Mouse (Mus musculus): ENCODE data around the gene Stk31. TPM values are rescaled to one million over a fixed set of nuclear protein-coding genes. Genes with fewer than 3 reads are reported as not detected.

Gene Stk31
- total and polyA plus RNA-seq, 3 experiments, result 0.08 to 0.23 (median 0.18) TPM

DNA sequence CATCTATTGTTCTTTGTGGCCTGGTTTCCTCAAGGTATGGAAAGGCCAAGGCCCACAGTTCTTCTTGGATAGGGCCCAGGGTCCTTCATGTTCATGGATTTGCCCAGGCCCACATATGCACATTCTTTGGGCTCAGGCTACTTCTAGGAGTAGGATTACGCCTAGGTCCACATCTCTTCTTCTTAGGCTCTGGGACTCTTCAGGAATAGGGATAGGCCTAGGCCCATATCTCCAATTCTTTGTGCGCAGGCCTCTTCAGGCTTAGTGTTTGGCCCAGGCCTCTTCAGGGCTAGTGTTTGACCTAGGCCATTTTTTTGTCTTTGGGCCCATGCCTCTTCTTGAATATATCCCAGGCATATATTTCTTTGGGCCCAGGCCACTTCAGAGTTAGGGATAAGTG, 87.8 kb downstream of the Stk31 start:
- Histone ChIP-seq H3K79me2 (replicated peaks; ENCODE audit: control insufficient read depth, insufficient read depth, low read length) (no peaks in the 10 kb centered on the region), H3K27ac (no peak overlapping the region), H3K27me3 (ENCODE audit: control insufficient read depth, insufficient read depth, low read length) (no peaks in the 10 kb centered on the region), H3K36me3 (ENCODE audit: control insufficient read depth, insufficient read depth, low read length) (no peaks in the 10 kb centered on the region), H3K9ac (ENCODE audit: low read depth, low read length) (no peak overlapping the region), H3K4me3 (no peak overlapping the region), H3K4me1 (ENCODE audit: control insufficient read depth, insufficient read depth, low read length) (no peaks in the 10 kb centered on the region)
- no peak for DNase-seq
- TF ChIP-seq POLR2A (IDR thresholded peaks at IDR 0.05; ENCODE audit: insufficient read depth, low read depth, low read length) (no peak), EP300 (IDR thresholded peaks at IDR 0.05; ENCODE audit: insufficient read depth, low read depth, low read length) (no peak), CTCF (IDR thresholded peaks at IDR 0.05) (no peak)
- WGBS, result 99% methylated on average over 2 of the region's 2 CpGs
- intact Hi-C loops (cut with DNase I), result no loop called here

DNA sequence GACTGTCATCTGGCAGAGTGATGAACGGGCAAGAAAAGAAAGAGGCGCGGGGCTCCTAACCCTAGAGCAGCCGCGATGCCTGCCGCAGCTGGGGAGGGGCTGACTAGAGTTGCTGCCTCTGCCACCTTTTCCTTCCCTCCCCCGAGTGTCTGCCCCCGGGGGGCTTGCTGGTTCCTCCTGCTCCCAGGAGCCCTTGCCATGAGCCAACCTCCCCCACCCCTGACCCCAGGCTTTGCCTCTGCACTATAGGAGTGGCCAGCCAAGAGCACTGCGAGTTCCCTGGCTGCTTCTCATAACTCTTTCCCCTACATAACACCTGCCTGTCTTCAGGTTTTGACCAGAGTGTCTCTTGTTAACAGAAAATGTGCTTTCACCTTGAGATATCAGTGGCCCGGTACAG, 96.1 kb downstream of the Stk31 start:
- Histone ChIP-seq H3K36me3 (ENCODE audit: control insufficient read depth, insufficient read depth, low read length) (no peaks in the 10 kb centered on the region), H3K9ac (ENCODE audit: low read depth, low read length) (no peak overlapping the region), H3K79me2 (replicated peaks; ENCODE audit: control insufficient read depth, insufficient read depth, low read length) (no peaks in the 10 kb centered on the region), H3K4me3 (no peak overlapping the region), H3K27me3 (ENCODE audit: control insufficient read depth, insufficient read depth, low read length) (no peaks in the 10 kb centered on the region), H3K27ac (no peak overlapping the region), H3K4me1 (ENCODE audit: control insufficient read depth, insufficient read depth, low read length) (no peaks in the 10 kb centered on the region)
- TF ChIP-seq POLR2A (IDR thresholded peaks at IDR 0.05; ENCODE audit: insufficient read depth, low read depth, low read length), result no peak
- TF ChIP-seq EP300 (IDR thresholded peaks at IDR 0.05; ENCODE audit: insufficient read depth, low read depth, low read length), result no peak
- no peak for TF ChIP-seq CTCF (IDR thresholded peaks at IDR 0.05)
- 82% methylated on average over 10 of the region's 10 CpGs for WGBS
- intact Hi-C loops (cut with DNase I), result no loop called here
- no peak for DNase-seq

DNA sequence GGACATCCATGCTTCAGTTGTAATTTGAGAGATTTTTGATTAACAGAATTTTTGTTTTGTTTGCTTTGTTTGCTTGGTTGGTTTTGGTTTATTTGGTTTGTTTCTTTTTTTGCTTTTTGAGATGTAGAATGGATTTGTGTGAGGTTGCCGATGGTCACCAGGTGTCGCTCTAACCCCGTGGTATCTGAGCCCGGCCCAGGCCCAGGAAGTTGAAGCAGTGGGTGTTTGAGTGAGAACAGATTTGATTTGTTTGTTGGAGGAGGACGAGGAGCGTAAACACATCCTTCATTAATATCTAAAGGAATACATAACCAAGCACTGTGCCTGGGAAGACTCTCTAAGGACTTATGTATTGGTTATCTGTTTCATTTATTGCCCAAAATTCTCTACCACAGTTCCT, 123.6 kb downstream of the Stk31 start:
- peak; percentile 84 for TF ChIP-seq CTCF (IDR thresholded peaks at IDR 0.05)
- TF ChIP-seq EP300 (IDR thresholded peaks at IDR 0.05; ENCODE audit: insufficient read depth, low read depth, low read length), result no peak
- TF ChIP-seq POLR2A (IDR thresholded peaks at IDR 0.05; ENCODE audit: insufficient read depth, low read depth, low read length), result no peak
- no peak overlapping the region for H3K4me3 ChIP-seq
- H3K79me2 ChIP-seq (replicated peaks; ENCODE audit: control insufficient read depth, insufficient read depth, low read length), result no peaks in the 10 kb centered on the region
- 0 out of 2 replicates have a peak, but pooled peaks cover 2% of the 10 kb centered on the region for H3K27me3 ChIP-seq (ENCODE audit: control insufficient read depth, insufficient read depth, low read length)
- H3K9ac ChIP-seq (ENCODE audit: low read depth, low read length), result no peak overlapping the region
- DNase-seq, result peak; percentile 41 to 71
- 3% methylated on average over 6 of the region's 6 CpGs for WGBS
- no peak overlapping the region for H3K27ac ChIP-seq
- intact Hi-C loops (cut with DNase I), result loop anchor here (1.0 to 10.0 kb wide), 4 partner anchors 232 to 1016 kb away; no protein-coding TSS in a partner anchor
- H3K4me1 ChIP-seq (ENCODE audit: control insufficient read depth, insufficient read depth, low read length), result no peaks in the 10 kb centered on the region
- H3K36me3 ChIP-seq (ENCODE audit: control insufficient read depth, insufficient read depth, low read length), result no peaks in the 10 kb centered on the region

Other genes with a start within 250 kb of the Stk31 start
- gene Igf2bp3, start 180.6 kb upstream of the Stk31 start, total RNA-seq (2021), result not detected
- gene Igf2bp3, start 180.6 kb upstream of the Stk31 start, polyA plus RNA-seq (2012; rRNA removed), result not detected in 2 replicates
- gene Tra2a, start 131.6 kb upstream of the Stk31 start, total RNA-seq (2021), result 10 to 100 TPM; 23.1 to 26.4 TPM
- 21.0 and 38.4 TPM in 2 replicates for gene Tra2a, start 131.6 kb upstream of the Stk31 start, polyA plus RNA-seq (2012; rRNA removed)
- gene Ccdc126, start 76.3 kb upstream of the Stk31 start, total RNA-seq (2021), result 1 to 10 TPM; 4.4 to 4.8 TPM
- gene Ccdc126, start 76.3 kb upstream of the Stk31 start, polyA plus RNA-seq (2012; rRNA removed), result 2.5 and 3.3 TPM in 2 replicates
- gene Fam221a, start 27.9 kb upstream of the Stk31 start, total RNA-seq (2021), result under 1 TPM in 1 of 2 experiments, not detected in 1; 0.44 TPM
- gene Fam221a, start 27.9 kb upstream of the Stk31 start, polyA plus RNA-seq (2012; rRNA removed), result 0.47 and 1.8 TPM in 2 replicates

Data from heart, adult 2 months (tissue).